Comparison of ENCODE assay signal across 8 mouse cellular contexts in the genomic region with DNA sequence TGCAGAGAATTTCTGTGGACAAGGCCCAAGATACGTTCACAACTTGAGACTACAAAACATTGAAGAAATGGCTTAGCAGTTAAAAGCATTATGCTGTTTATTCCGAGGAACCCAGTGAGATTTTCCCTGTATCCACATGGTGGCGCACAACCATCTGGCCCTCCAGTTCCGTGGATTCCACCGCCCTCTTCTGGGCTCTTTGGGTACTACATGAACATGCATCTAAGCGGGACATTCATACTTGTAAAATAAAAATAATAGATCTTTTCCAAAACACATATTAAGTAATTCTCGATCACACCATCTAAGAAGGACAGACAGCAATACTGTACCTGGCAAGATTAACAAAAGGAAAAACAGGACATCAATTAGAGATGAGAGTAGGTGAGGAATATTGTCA. TPM values are rescaled to one million over a fixed set of nuclear protein-coding genes. Genes with fewer than 3 reads are reported as not detected.
A peak's percentile ranks its signal among the peaks of the same experiment; 100 is the strongest.
DNase-seq lines count a peak whose midpoint lies in the region; ATAC-seq lines count a peak whose summit lies in the region.

No protein-coding gene starts in this region.

- intact Hi-C loops in gastrocnemius, postnatal 36 days (cut with DNase I): loop anchor here (5.0 kb wide), 1 partner anchor 285 kb away; no protein-coding TSS in a partner anchor
- intact Hi-C loops in left cerebral cortex, postnatal 25 days (cut with DNase I): loop anchor here (2.0 to 5.0 kb wide), 4 partner anchors 240 to 450 kb away; no protein-coding TSS in a partner anchor

- peak; percentile 88 for ATAC-seq in neutrophil, adult 5-6 weeks (ENCODE audit: extremely low read depth, insufficient number of reproducible peaks, low FRiP score, poor library complexity, severe bottlenecking)

- DNase-seq in layer of hippocampus, adult 11-12 months (ENCODE audit: low spot score): peak; percentile 58
- no peak for DNase-seq in layer of hippocampus, postnatal 36 days
- peak; percentile 65 for DNase-seq in MEL-GATA-1-ER (ENCODE audit: extremely low read depth, low read depth)
- DNase-seq in cerebellum, adult 9-11 months: peak; percentile 14
- peak; percentile 56 to 71 for DNase-seq in gastrocnemius, postnatal 36 days
- peak; percentile 48 to 57 for DNase-seq in left cerebral cortex, postnatal 25 days (ENCODE audit: low spot score in 2 of 2)
- DNase-seq in thymus, postnatal 36 days: peak; percentile 68 to 82

RNA-seq across cellular contexts. Expression of a gene that starts 27.3 kb away (rescaled TPM):
- 1 to 10 TPM; 6.3 to 8.3 TPM for total RNA-seq in layer of hippocampus, postnatal 36 days (2021)
- 10 to 100 TPM; 20.1 to 29.7 TPM for total RNA-seq in gastrocnemius, postnatal 36 days (2021)
- 10 to 100 TPM; 24.1 to 25.6 TPM for total RNA-seq in left cerebral cortex, postnatal 25 days (2021)
- total RNA-seq in neutrophil, adult 5-6 weeks (2017): not detected in 2 replicates

Comparison
In these comparisons a context has a peak if more than half of its experiments do, and no peak if none do; other contexts are left out.
1. DNase-seq: peak in layer of hippocampus, adult 11-12 months (single experiment), MEL-GATA-1-ER (single experiment), cerebellum, adult 9-11 months (single experiment), gastrocnemius, postnatal 36 days (2 of 2), left cerebral cortex, postnatal 25 days (2 of 2) and thymus, postnatal 36 days (2 of 2); none in layer of hippocampus, postnatal 36 days (0 of 2).